Mouse (Mus musculus): Measurements from ENCODE around the gene Tgtp2. TPM values are rescaled to one million over a fixed set of nuclear protein-coding genes. Genes with fewer than 3 reads are reported as not detected.
"Not testable (repeated sequence)": the region's sequence is repeated elsewhere in the genome, so short reads cannot be mapped to it uniquely, and the experiment has no call there.

The Tgtp2 gene
- polyA plus RNA-seq, 1 experiment from 2014 or later, result 0.86 TPM

- not testable (repeated sequence) for H3K9me3 ChIP-seq (ENCODE audit: control insufficient read depth, low read length); H3K4me2 ChIP-seq (ENCODE audit: low read depth, low read length); H3K27ac ChIP-seq (ENCODE audit: low read length); H3K4me1 ChIP-seq (ENCODE audit: control insufficient read depth, insufficient read depth, low read length); H3K36me3 ChIP-seq (ENCODE audit: control insufficient read depth, insufficient read depth, low read length); H3K27me3 ChIP-seq (replicated peaks; ENCODE audit: control insufficient read depth, insufficient read depth, low read length); ATAC-seq; H3K9ac ChIP-seq (ENCODE audit: low read depth, low read length); H3K4me3 ChIP-seq (ENCODE audit: low read length)
These were observed 51.9 kb downstream of the Tgtp2 start for GRCm38 (mm10) chr11:49012074-49012473.

Other genes with a start within 250 kb of the Tgtp2 start
- gene Trim41, start 246.9 kb downstream of the Tgtp2 start, polyA plus RNA-seq (2015; fragmentation: Nextera tagmentation; extraction: Ambion mirVana), result 4.1 and 5.9 TPM in 2 replicates
- 0.78 and 1.2 TPM in 2 replicates for gene Trim7, start 238.1 kb downstream of the Tgtp2 start, polyA plus RNA-seq (2015; fragmentation: Nextera tagmentation; extraction: Ambion mirVana)
- gene Gm12184, start 237.6 kb downstream of the Tgtp2 start, polyA plus RNA-seq (2015; fragmentation: Nextera tagmentation; extraction: Ambion mirVana), result 1.3 and 1.4 TPM in 2 replicates
- gene Irgm1, start 192.5 kb downstream of the Tgtp2 start, polyA plus RNA-seq (2015; fragmentation: Nextera tagmentation; extraction: Ambion mirVana), result 15.6 and 15.8 TPM in 2 replicates
- 0.28 and 0.37 TPM in 2 replicates for gene Gm5431, start 162.0 kb downstream of the Tgtp2 start, polyA plus RNA-seq (2015; fragmentation: Nextera tagmentation; extraction: Ambion mirVana)
- 3.5 and 4.6 TPM in 2 replicates for gene Psme2b, start 118.0 kb downstream of the Tgtp2 start, polyA plus RNA-seq (2015; fragmentation: Nextera tagmentation; extraction: Ambion mirVana)
- 0.10 TPM in 1 of 2 replicates, not detected in the other for gene Olfr56, start 85.3 kb downstream of the Tgtp2 start, polyA plus RNA-seq (2015; fragmentation: Nextera tagmentation; extraction: Ambion mirVana)
- 0.70 and 1.1 TPM in 2 replicates for gene 9930111J21Rik1, start 84.8 kb downstream of the Tgtp2 start, polyA plus RNA-seq (2015; fragmentation: Nextera tagmentation; extraction: Ambion mirVana)
- not detected in 2 replicates for gene Gm12185, start 72.0 kb downstream of the Tgtp2 start, polyA plus RNA-seq (2015; fragmentation: Nextera tagmentation; extraction: Ambion mirVana)
- 1.9 and 2.1 TPM in 2 replicates for gene Tgtp1, start 70.0 kb downstream of the Tgtp2 start, polyA plus RNA-seq (2015; fragmentation: Nextera tagmentation; extraction: Ambion mirVana)
- gene 9930111J21Rik2, start 13.0 kb downstream of the Tgtp2 start, polyA plus RNA-seq (2015; fragmentation: Nextera tagmentation; extraction: Ambion mirVana), result 0.65 and 0.87 TPM in 2 replicates
- gene Ifi47, start 12.4 kb upstream of the Tgtp2 start, polyA plus RNA-seq (2015; fragmentation: Nextera tagmentation; extraction: Ambion mirVana), result 3.2 and 3.6 TPM in 2 replicates
- not detected in 2 replicates for gene Olfr1396, start 50.7 kb upstream of the Tgtp2 start, polyA plus RNA-seq (2015; fragmentation: Nextera tagmentation; extraction: Ambion mirVana)
- gene Olfr1395, start 78.1 kb upstream of the Tgtp2 start, polyA plus RNA-seq (2015; fragmentation: Nextera tagmentation; extraction: Ambion mirVana), result not detected in 2 replicates
- not detected in 2 replicates for gene Olfr1394, start 90.2 kb upstream of the Tgtp2 start, polyA plus RNA-seq (2015; fragmentation: Nextera tagmentation; extraction: Ambion mirVana)
- 1.6 TPM in 2 replicates for gene Btnl9, start 123.0 kb upstream of the Tgtp2 start, polyA plus RNA-seq (2015; fragmentation: Nextera tagmentation; extraction: Ambion mirVana)
- gene Zfp62, start 139.1 kb upstream of the Tgtp2 start, polyA plus RNA-seq (2015; fragmentation: Nextera tagmentation; extraction: Ambion mirVana), result 20.7 and 23.1 TPM in 2 replicates
- gene Mgat1, start 180.0 kb upstream of the Tgtp2 start, polyA plus RNA-seq (2015; fragmentation: Nextera tagmentation; extraction: Ambion mirVana), result 62.4 and 65.8 TPM in 2 replicates
- gene Olfr1393, start 214.1 kb upstream of the Tgtp2 start, polyA plus RNA-seq (2015; fragmentation: Nextera tagmentation; extraction: Ambion mirVana), result 0.13 TPM in 1 of 2 replicates, not detected in the other
- not detected in 2 replicates for gene Olfr1392, start 221.1 kb upstream of the Tgtp2 start, polyA plus RNA-seq (2015; fragmentation: Nextera tagmentation; extraction: Ambion mirVana)
- not detected in 2 replicates for gene Olfr10, start 240.5 kb upstream of the Tgtp2 start, polyA plus RNA-seq (2015; fragmentation: Nextera tagmentation; extraction: Ambion mirVana)

Measured in intestine, embryonic 16.5 days (tissue).